Comparison of ENCODE assay signal across 8 mouse cellular contexts in the genomic region with DNA sequence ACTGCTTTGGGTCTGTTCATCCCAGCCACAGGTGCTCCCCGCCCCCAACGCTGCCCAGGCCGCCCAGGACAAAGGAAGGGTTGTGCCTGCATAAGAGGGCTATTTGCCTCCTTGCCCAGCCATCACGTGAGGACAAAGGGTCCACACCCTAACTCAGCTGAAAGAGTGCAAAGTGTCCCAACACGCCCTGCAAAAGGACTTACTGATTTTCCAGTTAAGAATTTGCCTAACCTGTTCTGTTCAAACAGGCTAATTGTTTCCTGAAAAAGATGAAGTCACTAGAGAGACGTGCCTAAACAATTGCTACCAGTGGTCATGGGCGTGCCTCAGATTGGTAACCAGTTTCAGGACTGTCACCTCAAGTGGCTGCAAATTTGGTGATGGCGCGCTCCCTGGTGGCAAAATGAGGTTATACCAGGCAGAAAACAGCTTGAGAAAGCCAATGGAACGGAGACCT. TPM values are rescaled to one million over a fixed set of nuclear protein-coding genes. Genes with fewer than 3 reads are reported as not detected.
A peak's percentile ranks its signal among the peaks of the same experiment; 100 is the strongest.
DNase-seq lines count a peak whose midpoint lies in the region; ATAC-seq and TF ChIP-seq lines count a peak whose summit lies in the region.

No protein-coding gene starts in this region.

- 10% methylated on average over 10 of the region's 10 CpGs for WGBS in embryonic facial prominence, embryonic 14.5 days
- WGBS in heart, postnatal 0 days: 34% methylated on average over 10 of the region's 10 CpGs
- WGBS in liver, embryonic 16.5 days (ENCODE audit: insufficient replicate concordance): 17% methylated on average over 10 of the region's 10 CpGs
- WGBS in neural tube, embryonic 13.5 days: 6% methylated on average over 10 of the region's 10 CpGs

- H3K27me3 ChIP-seq in embryonic facial prominence, embryonic 14.5 days (replicated peaks; ENCODE audit: control insufficient read depth, insufficient read depth, low read length): no peaks in the 10 kb centered on the region
- H3K27me3 ChIP-seq in heart, postnatal 0 days (ENCODE audit: control insufficient read depth, insufficient read depth, low read length): no peaks in the 10 kb centered on the region
- no peaks in the 10 kb centered on the region for H3K27me3 ChIP-seq in liver, embryonic 16.5 days (ENCODE audit: control insufficient read depth, insufficient read depth, low read depth, low read length)
- 0 out of 2 replicates have a peak, but pooled peaks cover 3% of the 10 kb centered on the region for H3K27me3 ChIP-seq in neural tube, embryonic 13.5 days
- H3K27me3 ChIP-seq in testis, adult 2 months (ENCODE audit: control insufficient read depth, insufficient read depth, low read length): no peaks in the 10 kb centered on the region

- no peak overlapping the region for H3K4me3 ChIP-seq in embryonic facial prominence, embryonic 14.5 days (ENCODE audit: low read depth, low read length)
- no peak overlapping the region for H3K4me3 ChIP-seq in heart, postnatal 0 days (ENCODE audit: low read depth, low read length)
- no peak overlapping the region for H3K4me3 ChIP-seq in liver, embryonic 16.5 days (ENCODE audit: low read depth, low read length)
- H3K4me3 ChIP-seq in neural tube, embryonic 13.5 days: no peak overlapping the region
- H3K4me3 ChIP-seq in testis, adult 2 months (ENCODE audit: control insufficient read depth, low read depth, low read length): no peak overlapping the region

- peak; percentile 89 to 91 for DNase-seq in adrenal gland, postnatal 36 days
- DNase-seq in embryonic facial prominence, embryonic 14.5 days (ENCODE audit: low spot score): peak; percentile 88
- peak; percentile 44 for DNase-seq in heart, postnatal 0 days (ENCODE audit: low spot score)
- DNase-seq in kidney, postnatal 25 days: peak; percentile 81 to 86

- H3K9me3 ChIP-seq in embryonic facial prominence, embryonic 14.5 days (ENCODE audit: control insufficient read depth, low read length): no peaks in the 10 kb centered on the region
- no peaks in the 10 kb centered on the region for H3K9me3 ChIP-seq in heart, postnatal 0 days (replicated peaks; ENCODE audit: control insufficient read depth, low read length)
- no peaks in the 10 kb centered on the region; the same call in 1 of the 2 replicates for H3K9me3 ChIP-seq in liver, embryonic 16.5 days (replicated peaks; ENCODE audit: control insufficient read depth, low read length)
- H3K9me3 ChIP-seq in neural tube, embryonic 13.5 days: no peaks in the 10 kb centered on the region

- TF ChIP-seq CTCF in heart, postnatal 0 days (IDR thresholded peaks at IDR 0.05; ENCODE audit: low read depth): peak; percentile 80
- TF ChIP-seq CTCF in testis, adult 2 months (IDR thresholded peaks at IDR 0.05; ENCODE audit: control insufficient read depth, insufficient read depth, insufficient replicate concordance, low read depth, low read length): peak; percentile 68; the same call in 1 of the 2 replicates

- H3K4me1 ChIP-seq in embryonic facial prominence, embryonic 14.5 days (ENCODE audit: control insufficient read depth, insufficient read depth, low read length): no peaks in the 10 kb centered on the region; the same call in 1 of the 2 replicates
- H3K4me1 ChIP-seq in heart, postnatal 0 days (ENCODE audit: control insufficient read depth, insufficient read depth): no peaks in the 10 kb centered on the region
- H3K4me1 ChIP-seq in liver, embryonic 16.5 days (ENCODE audit: control insufficient read depth, low read depth, low read length): no peaks in the 10 kb centered on the region; the same call in 1 of the 2 replicates
- H3K4me1 ChIP-seq in neural tube, embryonic 13.5 days (replicated peaks): no peaks in the 10 kb centered on the region
- peaks cover 5% of the 10 kb centered on the region for H3K4me1 ChIP-seq in testis, adult 2 months (ENCODE audit: control insufficient read depth, insufficient read depth, low read length)

- H3K36me3 ChIP-seq in embryonic facial prominence, embryonic 14.5 days (ENCODE audit: control insufficient read depth, insufficient read depth, low read length): no peaks in the 10 kb centered on the region
- no peaks in the 10 kb centered on the region for H3K36me3 ChIP-seq in heart, postnatal 0 days (replicated peaks; ENCODE audit: control insufficient read depth, insufficient read depth, low read length)
- H3K36me3 ChIP-seq in liver, embryonic 16.5 days (ENCODE audit: control insufficient read depth, insufficient read depth): no peaks in the 10 kb centered on the region
- H3K36me3 ChIP-seq in neural tube, embryonic 13.5 days: no peaks in the 10 kb centered on the region
- H3K36me3 ChIP-seq in testis, adult 2 months (ENCODE audit: control insufficient read depth, insufficient read depth, low read length): no peaks in the 10 kb centered on the region

- no peak for TF ChIP-seq POLR2A in testis, adult 2 months (IDR thresholded peaks at IDR 0.05; ENCODE audit: control insufficient read depth, low read depth, low read length)

- ATAC-seq in CD4-positive, CD25-positive, alpha-beta regulatory T cell, adult 4 months: peak; percentile 97
- ATAC-seq in embryonic facial prominence, embryonic 14.5 days (ENCODE audit: low read depth): peak; percentile 81
- ATAC-seq in heart, postnatal 0 days (ENCODE audit: insufficient read depth, low read depth): peak; percentile 38; the same call in 1 of the 2 replicates
- peak; percentile 51 for ATAC-seq in liver, embryonic 16.5 days (ENCODE audit: low read depth)
- ATAC-seq in neural tube, embryonic 13.5 days (ENCODE audit: low read depth): peak; percentile 52

- H3K9ac ChIP-seq in embryonic facial prominence, embryonic 14.5 days (ENCODE audit: low read depth, low read length): peak overlapping the region; percentile 25; the same call in 1 of the 2 replicates
- no peak overlapping the region for H3K9ac ChIP-seq in heart, postnatal 0 days (replicated peaks; ENCODE audit: low read depth, low read length)
- no peak overlapping the region for H3K9ac ChIP-seq in liver, embryonic 16.5 days (ENCODE audit: low read depth, low read length)
- H3K9ac ChIP-seq in neural tube, embryonic 13.5 days: no peak overlapping the region

- peak overlapping the region; percentile 63; the same call in 1 of the 2 replicates for H3K27ac ChIP-seq in embryonic facial prominence, embryonic 14.5 days (replicated peaks; ENCODE audit: low read depth, low read length)
- H3K27ac ChIP-seq in heart, postnatal 0 days (ENCODE audit: low read depth): no peak overlapping the region
- H3K27ac ChIP-seq in liver, embryonic 16.5 days (ENCODE audit: low read length): no peak overlapping the region
- no peak overlapping the region for H3K27ac ChIP-seq in neural tube, embryonic 13.5 days (replicated peaks)
- no peak overlapping the region for H3K27ac ChIP-seq in testis, adult 2 months (ENCODE audit: control insufficient read depth, insufficient read depth, low read depth, low read length)

- no peak overlapping the region for H3K4me2 ChIP-seq in embryonic facial prominence, embryonic 14.5 days (ENCODE audit: low read depth, low read length)
- H3K4me2 ChIP-seq in heart, postnatal 0 days (ENCODE audit: low read depth, low read length): no peak overlapping the region
- H3K4me2 ChIP-seq in liver, embryonic 16.5 days (ENCODE audit: low read depth, low read length): no peak overlapping the region
- H3K4me2 ChIP-seq in neural tube, embryonic 13.5 days: peak overlapping the region; percentile 32; the same call in 1 of the 2 replicates

- no peak for TF ChIP-seq EP300 in heart, postnatal 0 days (IDR thresholded peaks at IDR 0.05; ENCODE audit: low read depth)

RNA-seq across cellular contexts. Expression of gene Ppp1r21, which starts 18.8 kb away (rescaled TPM):
- 10 to 100 TPM; 26.4 to 39.4 TPM for polyA plus RNA-seq in CD4-positive, CD25-positive, alpha-beta regulatory T cell, adult 4 months (2017; shearing (Covaris generic))
- 10 to 100 TPM; 39.7 to 64.5 TPM for total RNA-seq in adrenal gland, postnatal 36 days (2021)
- polyA plus RNA-seq in embryonic facial prominence, embryonic 14.5 days (2014; fragmentation: Nextera tagmentation; extraction: Ambion mirVana): 23.5 and 24.1 TPM in 2 replicates
- 5.9 and 10.9 TPM in 2 replicates for total RNA-seq in heart, postnatal 0 days (2014; rRNA removed; ENCODE audit: low replicate concordance)
- polyA plus RNA-seq in heart, postnatal 0 days (2015; fragmentation: Nextera tagmentation; extraction: Ambion mirVana): 5.8 and 6.6 TPM in 2 replicates
- 9.6 and 10.6 TPM in 2 replicates for polyA plus RNA-seq in liver, embryonic 16.5 days (2015; fragmentation: Nextera tagmentation; extraction: Ambion mirVana)
- polyA plus RNA-seq in neural tube, embryonic 13.5 days (2015; fragmentation: Nextera tagmentation; extraction: Ambion mirVana): 40.0 and 42.8 TPM in 2 replicates
- 9.2 and 9.4 TPM in 2 replicates for polyA plus RNA-seq in testis, adult 2 months (2012; rRNA removed)

Comparison
In these comparisons a context has a peak if more than half of its experiments do, and no peak if none do; other contexts are left out.
1. ATAC-seq: peak in every context shown above with its lines; median percentile 97 in CD4-positive, CD25-positive, alpha-beta regulatory T cell, adult 4 months; 81 in embryonic facial prominence, embryonic 14.5 days; 52 in neural tube, embryonic 13.5 days; 51 in liver, embryonic 16.5 days; 38 in heart, postnatal 0 days.